Mouse (Mus musculus): ENCODE measurements around the gene Cpne8. TPM values are rescaled to one million over a fixed set of nuclear protein-coding genes. Genes with fewer than 3 reads are reported as not detected.
"Not testable (repeated sequence)": the region's sequence is repeated elsewhere in the genome, so short reads cannot be mapped to it uniquely, and the experiment has no call there.

Cpne8 gene
- total RNA-seq, 2 experiments from 2014 or later, result 34.8 to 36.2 TPM

- intact Hi-C loops (cut with DNase I), result no loop called here
- DNase-seq (ENCODE audit: low spot score in 2 of 2), result no peak
These were observed 143.5 kb downstream of the Cpne8 start for GRCm38 (mm10) chr15:90535730-90536129.

DNA sequence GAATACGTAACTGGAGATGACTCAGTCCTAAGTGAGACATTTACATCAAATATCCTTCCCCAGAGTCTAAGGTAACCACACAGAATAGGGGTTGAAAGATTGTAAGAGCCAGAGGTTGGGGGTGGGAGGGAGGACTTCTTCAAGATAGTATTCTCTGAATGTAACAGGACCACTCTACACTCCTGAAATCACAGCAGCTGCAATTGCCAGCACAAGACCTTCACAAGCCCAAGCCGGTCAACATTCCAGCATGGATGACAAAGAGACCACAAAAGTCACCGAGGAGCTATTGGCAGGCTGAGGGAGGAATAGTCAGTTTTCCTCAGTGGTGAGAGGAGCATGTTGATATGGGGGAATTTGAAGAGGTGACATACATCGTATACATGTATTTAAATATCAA, 166.5 kb downstream of the Cpne8 start:
- intact Hi-C loops (cut with DNase I), result no loop called here
- DNase-seq (ENCODE audit: low spot score in 2 of 2), result no peak

DNA sequence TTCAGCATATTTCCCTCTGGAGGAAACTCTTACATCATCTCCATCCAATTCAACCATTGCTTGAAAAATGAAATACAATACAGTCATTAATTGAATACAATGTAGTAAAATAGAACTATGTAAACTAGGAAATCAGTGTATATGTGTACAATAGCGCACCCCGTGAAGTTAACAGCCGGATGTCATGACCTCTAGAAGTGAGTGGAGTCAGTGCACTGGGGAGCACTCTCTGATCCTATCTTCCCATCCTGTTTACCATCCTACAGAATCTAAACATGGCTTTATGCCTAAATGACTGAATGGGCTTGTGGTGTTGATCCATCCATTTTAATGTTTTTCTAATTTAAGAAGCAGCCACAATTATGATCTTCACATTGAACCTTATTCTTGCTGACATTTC, 182.2 kb downstream of the Cpne8 start:
- DNase-seq (ENCODE audit: low spot score in 2 of 2), result no peak
- intact Hi-C loops (cut with DNase I), result no loop called here

GRCm38 (mm10) chr15:90491558-90491957, 187.7 kb downstream of the Cpne8 start:
- intact Hi-C loops (cut with DNase I), result no loop called here
- DNase-seq (ENCODE audit: low spot score in 2 of 2), result no peak

DNA sequence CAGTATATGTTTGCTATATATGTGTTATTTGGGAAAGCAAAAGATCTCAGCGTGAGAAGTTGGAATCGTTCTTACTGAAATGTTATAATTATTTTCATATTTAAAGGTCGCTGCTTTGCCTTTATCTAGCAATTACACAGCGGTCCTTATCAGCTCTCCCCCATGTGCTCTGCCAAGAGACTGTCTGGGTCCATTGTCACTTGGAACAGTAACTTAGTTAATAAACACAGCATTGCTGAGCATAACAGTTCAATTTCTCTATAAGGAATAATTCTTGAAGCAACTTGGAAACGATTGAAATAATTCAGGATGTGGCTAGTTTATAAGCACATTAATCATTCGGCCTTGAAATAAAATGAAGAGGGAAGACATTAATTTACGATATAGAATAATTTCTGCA, 189.0 kb downstream of the Cpne8 start:
- intact Hi-C loops (cut with DNase I), result no loop called here
- DNase-seq (ENCODE audit: low spot score in 2 of 2), result no peak

GRCm38 (mm10) chr15:90470561-90470960, 208.7 kb downstream of the Cpne8 start:
- DNase-seq (ENCODE audit: low spot score in 2 of 2); intact Hi-C loops (cut with DNase I): not testable (repeated sequence)

DNA sequence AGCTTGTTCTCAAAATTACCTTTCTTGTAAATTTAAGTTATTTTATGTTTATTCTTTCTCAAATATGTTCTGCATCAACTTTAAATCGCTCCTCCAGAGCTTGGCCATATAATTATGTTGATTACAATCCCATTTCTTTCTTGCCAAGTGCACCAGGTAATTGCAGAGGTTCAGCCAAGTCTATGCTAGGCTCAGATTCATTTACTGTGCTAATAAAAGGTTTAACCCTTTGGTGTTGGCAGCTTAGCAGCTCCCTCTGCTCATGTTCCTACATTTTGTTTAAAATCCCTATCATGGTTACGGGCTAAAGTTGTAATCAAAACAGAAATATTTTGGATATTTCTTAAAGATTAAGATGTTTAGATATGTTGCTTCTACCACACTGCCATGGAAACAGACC, 216.0 kb downstream of the Cpne8 start:
- intact Hi-C loops (cut with DNase I), result no loop called here
- no peak for DNase-seq (ENCODE audit: low spot score in 2 of 2)

DNA sequence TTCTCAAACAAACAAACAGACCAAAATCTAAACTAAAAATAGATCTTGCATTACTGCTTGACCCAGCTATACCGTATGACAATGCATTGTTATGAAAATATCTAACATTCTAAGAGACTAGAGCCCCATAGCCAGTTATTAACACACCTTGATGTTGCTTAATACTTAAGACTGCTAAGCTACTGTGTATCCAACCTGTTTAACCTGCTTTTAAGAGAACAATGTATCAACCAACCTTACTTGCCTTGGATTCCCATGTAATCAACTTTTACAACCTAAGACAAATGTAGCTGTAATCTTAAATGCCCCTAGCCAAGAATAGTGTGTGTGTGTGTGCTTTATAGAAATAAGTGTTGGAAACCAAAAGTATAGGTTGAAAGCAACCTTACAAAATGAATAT, 233.2 kb downstream of the Cpne8 start:
- intact Hi-C loops (cut with DNase I), result no loop called here
- no peak for DNase-seq (ENCODE audit: low spot score in 2 of 2)
